12 mouse cellular contexts compared by ENCODE assay signal in genomic region chr12:100122921-100123381, GRCm38 (mm10). TPM values are rescaled to one million over a fixed set of nuclear protein-coding genes. Genes with fewer than 3 reads are reported as not detected.
DNase-seq lines count a peak whose midpoint lies in the region; ATAC-seq lines count a peak whose summit lies in the region.
"Had no signal": no experiment of that assay in that cellular context is flagged by ENCODE, and none has a peak within 500 bp of the region (broad histone marks: within the 10 kb centered on the region; RNA-seq: fewer than 3 reads in every experiment).

No protein-coding gene starts in this region.

- peaks cover 93% of the 10 kb centered on the region for H3K36me3 ChIP-seq in liver, embryonic 12.5 days

- intact Hi-C loops in heart, postnatal 10 days (cut with DNase I) = no loop called here

- H3K27ac ChIP-seq in liver, embryonic 12.5 days = no peak overlapping the region
- H3K27ac ChIP-seq: hindbrain, embryonic 13.5 days; neural tube, embryonic 12.5 days had no signal

- H3K27me3 ChIP-seq in liver, embryonic 12.5 days (replicated peaks) = no peaks in the 10 kb centered on the region
- H3K27me3 ChIP-seq: hindbrain, embryonic 13.5 days; neural tube, embryonic 12.5 days had no signal

- no peaks in the 10 kb centered on the region for H3K9me3 ChIP-seq in liver, embryonic 12.5 days (replicated peaks)
- H3K9me3 ChIP-seq: hindbrain, embryonic 13.5 days; neural tube, embryonic 12.5 days had no signal

- peak; percentile 97 for DNase-seq in heart, adult 11 months
- DNase-seq in heart, postnatal 4 days = no peak
- DNase-seq in MN1 (ENCODE audit: low spot score) = peak; percentile 56
- peak; percentile 51 for DNase-seq in cerebellum, adult 8-10 months
- DNase-seq in heart, postnatal 10 days = peak; percentile 54 to 57
- DNase-seq in layer of hippocampus, adult 11-12 months (ENCODE audit: low spot score) = no peak
- DNase-seq: liver, postnatal 0 days had no signal

- ATAC-seq in erythroblast, adult 5-6 weeks (replicated peaks; ENCODE audit: low FRiP score, poor library complexity, severe bottlenecking) = no peak
- no peak for ATAC-seq in liver, embryonic 12.5 days
- ATAC-seq: forebrain, embryonic 16.5 days; liver, postnatal 0 days had no signal

- H3K4me1 ChIP-seq in liver, embryonic 12.5 days = peaks cover 15% of the 10 kb centered on the region
- H3K4me1 ChIP-seq: hindbrain, embryonic 13.5 days; neural tube, embryonic 12.5 days had no signal

- no peak overlapping the region for H3K4me3 ChIP-seq in liver, embryonic 12.5 days
- H3K4me3 ChIP-seq: hindbrain, embryonic 13.5 days; neural tube, embryonic 12.5 days had no signal

- WGBS in liver, embryonic 12.5 days (ENCODE audit: insufficient replicate concordance) = 84% methylated on average over 7 of the region's 7 CpGs

- no peak overlapping the region for H3K9ac ChIP-seq in liver, embryonic 12.5 days
- H3K9ac ChIP-seq: hindbrain, embryonic 13.5 days; liver, postnatal 0 days; neural tube, embryonic 12.5 days had no signal

- H3K4me2 ChIP-seq in liver, embryonic 12.5 days = no peak overlapping the region
- H3K4me2 ChIP-seq: hindbrain, embryonic 13.5 days; neural tube, embryonic 12.5 days had no signal

RNA-seq across cellular contexts. Expression of gene Psmc1, which starts 13.0 kb away (rescaled TPM):
- 100 to 1,000 TPM; 143 to 149 TPM for total RNA-seq in heart, postnatal 4 days (2021)
- total RNA-seq in heart, postnatal 10 days (2021) = 100 to 1,000 TPM; 141 to 147 TPM
- 42.6 and 92.4 TPM in 2 replicates for total RNA-seq in erythroblast, adult 5-6 weeks (2015; ENCODE audit: low replicate concordance)
- 63.4 and 63.7 TPM in 2 replicates for total RNA-seq in erythroblast, adult 5-6 weeks (2017; ENCODE audit: low replicate concordance)
- polyA plus RNA-seq in liver, embryonic 12.5 days (2016; fragmentation: Nextera tagmentation; extraction: Ambion mirVana) = 212 and 224 TPM in 2 replicates

RNA-seq across cellular contexts. Expression of gene Nrde2, which starts 36.5 kb away (rescaled TPM):
- total RNA-seq in heart, postnatal 4 days (2021) = 10 to 100 TPM; 14.4 to 14.8 TPM
- 10 to 100 TPM; 12.5 to 14.2 TPM for total RNA-seq in heart, postnatal 10 days (2021)
- 0.19 and 8.8 TPM in 2 replicates for total RNA-seq in erythroblast, adult 5-6 weeks (2015; ENCODE audit: low replicate concordance)
- 10.9 and 11.1 TPM in 2 replicates for total RNA-seq in erythroblast, adult 5-6 weeks (2017; ENCODE audit: low replicate concordance)
- polyA plus RNA-seq in liver, embryonic 12.5 days (2016; fragmentation: Nextera tagmentation; extraction: Ambion mirVana) = 6.9 and 8.6 TPM in 2 replicates

Comparison
In these comparisons a context has a peak if more than half of its experiments do, and no peak if none do; other contexts are left out.
1. DNase-seq: peak in heart, adult 11 months (single experiment), MN1 (single experiment), cerebellum, adult 8-10 months (single experiment) and heart, postnatal 10 days (2 of 2); none in heart, postnatal 4 days (single experiment) and layer of hippocampus, adult 11-12 months (single experiment).